Mouse (Mus musculus) adrenal gland, postnatal 36 days (tissue): ENCODE data around the gene Fam126a. TPM values are rescaled to one million over a fixed set of nuclear protein-coding genes. Genes with fewer than 3 reads are reported as not detected.

Experiments used
- DNase-seq, 2 experiments: peaks; one replicate each; pipeline ENCODE4 v3.0.0; 2021; ENCODE audit warnings: mixed read lengths in 1 of 2
- total RNA-seq, 2 experiments: library from RNA; stranded (reverse); gene quantifications; 2 replicates each; pipeline ENCODE4 v1.2.3; 2021

Gene Fam126a
- total RNA-seq, 2 experiments from 2014 or later, result 84.2 to 108 TPM

DNA sequence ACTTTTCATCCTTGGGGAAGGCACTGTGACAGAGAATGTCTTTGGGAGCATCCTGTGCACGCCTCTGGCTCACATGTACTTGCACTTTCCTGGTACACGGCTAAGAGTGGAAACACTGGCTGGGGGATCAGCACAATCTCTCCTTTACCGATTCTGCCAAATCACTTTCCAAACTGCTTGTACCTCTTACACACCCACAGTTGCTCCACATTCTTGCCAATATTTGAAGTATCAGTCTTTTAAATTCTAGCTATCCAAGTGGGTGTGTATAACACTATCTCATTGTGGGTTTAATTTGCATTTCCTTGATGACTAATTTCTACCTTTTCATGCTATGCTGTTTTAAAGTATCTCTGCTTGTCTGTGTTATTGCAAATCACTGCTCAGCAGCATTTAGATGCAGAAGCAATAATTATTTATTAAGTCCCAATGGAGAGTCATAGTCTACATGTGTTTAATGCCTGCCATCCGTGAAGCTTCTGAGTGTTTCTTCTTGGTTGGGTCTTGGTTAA lies 10.9 kb upstream of the Fam126a start:
- DNase-seq, result no peak

- DNase-seq, result no peak
Observed at GRCm38 (mm10) chr5:24040601-24041000, 10.1 kb upstream of the Fam126a start.

- DNase-seq, result no peak
Observed at GRCm38 (mm10) chr5:24039423-24039822, 8.9 kb upstream of the Fam126a start.

DNA sequence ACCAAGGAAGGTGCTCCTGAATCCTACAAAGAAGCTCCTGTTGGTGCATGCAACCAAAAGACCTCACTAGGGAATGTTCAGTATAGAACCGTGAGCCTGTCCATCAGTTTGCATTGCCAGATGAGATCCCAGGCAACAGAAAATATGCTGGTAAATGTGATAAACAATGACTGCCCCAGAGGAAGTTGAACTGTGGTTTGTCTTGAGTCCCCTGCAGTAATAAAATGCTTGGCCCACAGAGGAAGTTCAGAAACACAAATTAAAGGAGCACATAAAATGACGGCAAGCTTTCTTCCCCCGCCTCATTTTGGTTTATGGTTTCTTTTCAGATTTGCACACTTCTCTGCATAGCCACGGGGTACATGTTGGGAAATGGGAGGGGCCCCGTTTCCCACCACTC lies 8.3 kb upstream of the Fam126a start:
- DNase-seq, result no peak

- no peak for DNase-seq
Observed at GRCm38 (mm10) chr5:24038190-24038589, 7.7 kb upstream of the Fam126a start.

- DNase-seq, result no peak
Observed at GRCm38 (mm10) chr5:24036731-24037130, 6.2 kb upstream of the Fam126a start.

GRCm38 (mm10) chr5:24034970-24035369 lies 4.5 kb upstream of the Fam126a start:
- DNase-seq, result no peak

- no peak for DNase-seq
Observed at GRCm38 (mm10) chr5:24034091-24034490, 3.6 kb upstream of the Fam126a start.

GRCm38 (mm10) chr5:24029946-24030578 lies 428 bp downstream of the Fam126a start:
- DNase-seq, result peak; percentile 31 to 59

GRCm38 (mm10) chr5:24029331-24029771 lies 1.1 kb downstream of the Fam126a start:
- DNase-seq, result peak; percentile 60 to 63

DNA sequence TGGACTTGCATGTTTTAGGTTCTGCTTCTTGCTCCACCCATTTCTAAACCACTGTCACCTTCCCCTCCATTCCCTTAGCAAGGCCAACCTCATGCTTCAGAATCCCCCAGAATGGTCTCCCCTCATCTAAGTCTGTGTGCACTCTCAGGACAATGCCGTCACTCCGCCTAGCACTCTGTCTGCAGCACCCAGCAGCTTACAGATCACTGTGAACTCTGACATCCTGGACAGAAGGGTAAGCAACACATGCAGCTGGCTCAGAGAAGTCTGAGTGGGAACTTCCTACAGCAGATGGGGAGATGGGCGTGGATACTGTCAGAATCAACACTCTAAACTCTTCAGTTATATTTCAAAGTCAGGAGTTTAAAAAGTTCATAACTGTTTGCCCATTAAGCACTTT lies 5.5 kb downstream of the Fam126a start:
- DNase-seq, result no peak

GRCm38 (mm10) chr5:24023226-24023625 lies 7.3 kb downstream of the Fam126a start:
- DNase-seq, result no peak

DNA sequence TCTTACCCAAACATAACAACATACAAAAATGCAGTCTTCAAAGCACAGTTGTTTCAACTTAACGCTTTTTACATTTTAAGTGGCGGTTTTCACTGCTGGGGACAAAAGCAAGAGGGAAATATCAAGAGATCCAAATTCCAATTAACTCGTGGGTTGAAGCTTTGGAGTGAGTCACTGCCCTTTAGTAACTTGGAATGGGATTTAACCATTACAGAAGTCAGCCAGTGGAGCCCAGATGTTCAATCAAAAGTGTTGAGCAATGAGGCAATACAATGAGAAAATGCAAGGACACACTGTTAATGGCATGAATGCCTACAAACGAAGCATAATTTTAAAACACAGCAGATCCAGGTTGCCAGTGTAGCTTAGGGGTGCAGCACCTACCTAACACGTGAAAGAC lies 8.8 kb downstream of the Fam126a start:
- no peak for DNase-seq

DNA sequence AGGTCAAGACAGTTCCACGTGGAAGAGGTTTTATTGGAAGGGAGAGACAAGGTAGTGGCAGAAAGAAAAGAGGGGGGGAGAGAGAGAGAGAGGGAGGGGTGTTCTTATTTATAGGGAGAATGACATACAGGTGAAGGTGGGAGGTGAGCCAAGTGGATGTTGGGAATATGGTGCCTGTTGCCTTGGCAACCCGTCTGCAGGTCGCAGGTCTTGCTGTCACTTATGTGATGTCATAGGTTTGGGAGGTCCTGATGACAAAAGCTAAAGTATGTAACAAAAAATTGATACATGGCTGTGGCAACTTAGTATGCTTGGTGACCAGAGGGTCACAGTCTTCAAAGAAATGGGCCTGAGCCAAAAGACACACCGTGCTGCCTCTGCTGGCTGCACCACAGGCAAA lies 10.1 kb downstream of the Fam126a start:
- DNase-seq, result no peak

GRCm38 (mm10) chr5:24019341-24020185 lies 10.9 kb downstream of the Fam126a start:
- no peak for DNase-seq

DNA sequence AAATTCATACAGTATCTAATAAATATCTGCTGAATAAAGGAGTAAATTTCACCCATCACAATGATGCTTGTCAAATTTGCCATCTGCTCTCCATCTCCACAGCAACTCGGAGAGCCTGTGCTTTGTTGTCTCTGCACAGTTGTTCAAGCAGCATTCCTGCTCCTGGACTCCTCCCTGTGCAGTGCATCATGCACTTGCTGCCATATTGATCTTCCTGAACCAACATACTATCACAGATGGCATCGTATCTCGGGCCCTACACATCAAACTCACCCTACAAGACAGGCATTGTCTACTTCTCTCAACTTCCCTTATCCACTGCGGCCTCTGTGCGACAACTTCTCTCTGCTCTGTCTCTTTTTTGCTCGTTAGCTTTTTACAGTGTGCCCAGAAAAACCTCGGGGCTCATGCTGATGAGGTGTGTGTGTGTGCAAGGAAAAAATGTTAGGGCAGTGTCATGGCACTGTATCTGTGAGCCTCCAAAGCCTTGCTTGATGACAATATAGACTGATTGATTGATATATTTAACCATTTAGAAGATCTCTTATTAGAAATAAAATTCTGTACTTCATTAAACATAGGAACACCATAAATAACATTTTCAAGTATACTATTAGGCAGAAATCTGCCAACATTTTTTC lies 11.7 kb downstream of the Fam126a start:
- no peak for DNase-seq

GRCm38 (mm10) chr5:24016912-24017311 lies 13.6 kb downstream of the Fam126a start:
- DNase-seq, result no peak

- no peak for DNase-seq
Observed at GRCm38 (mm10) chr5:24013338-24014003, 17.0 kb downstream of the Fam126a start.

DNA sequence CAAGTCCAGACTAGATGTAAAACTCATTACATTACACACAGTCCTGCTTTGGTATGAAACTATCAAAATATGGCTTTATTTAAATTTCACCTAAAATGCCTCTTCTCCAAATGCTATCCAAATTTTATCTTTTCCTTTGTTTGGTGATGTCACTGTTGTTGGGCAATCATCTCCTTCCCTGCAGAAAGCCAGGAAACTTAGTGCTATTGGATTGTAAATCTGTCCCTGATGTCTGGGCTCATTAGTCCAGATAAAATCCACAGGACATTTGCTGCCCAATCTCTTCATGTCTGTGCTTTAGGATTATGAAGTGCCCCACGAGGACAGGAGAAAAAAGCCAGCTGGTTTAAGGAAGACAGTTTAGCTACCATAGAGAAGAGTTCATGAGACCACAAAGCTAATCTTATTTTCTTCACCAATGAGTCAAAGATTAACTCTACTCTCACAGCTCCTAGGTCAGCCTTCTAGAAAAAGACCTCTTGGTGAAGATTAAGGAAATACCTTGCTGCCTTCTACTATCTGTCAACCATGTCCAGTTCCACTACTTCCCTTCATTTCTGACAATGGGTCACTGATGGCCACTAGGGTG lies 31.3 kb downstream of the Fam126a start:
- DNase-seq, result no peak

GRCm38 (mm10) chr5:23995951-23996350 lies 34.5 kb downstream of the Fam126a start:
- DNase-seq, result no peak

- no peak for DNase-seq
Observed at GRCm38 (mm10) chr5:23994929-23995328, 35.6 kb downstream of the Fam126a start.

DNA sequence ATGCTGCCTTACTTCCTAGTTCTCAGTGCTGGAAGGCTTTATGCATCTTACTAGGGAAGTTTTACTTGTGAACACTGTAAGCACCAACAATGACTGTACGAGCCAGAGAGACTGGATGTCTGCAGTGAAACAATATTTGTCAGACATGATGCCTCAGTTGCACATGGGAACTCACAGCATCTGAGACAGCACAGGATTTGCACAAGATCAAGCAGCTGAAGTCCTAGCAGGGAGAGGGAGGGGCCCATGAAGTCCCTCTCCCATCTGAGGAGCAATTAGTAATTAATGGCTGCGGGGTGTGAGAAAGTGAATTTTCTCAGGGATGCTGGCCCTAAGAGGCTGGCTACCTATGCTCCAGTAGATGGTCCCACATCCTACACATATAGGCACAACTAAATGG lies 36.3 kb downstream of the Fam126a start:
- no peak for DNase-seq
